Mouse (Mus musculus) C2C12 (cell line): ENCODE measurements around the gene Ccn5.

Source experiments
- CTCF ChIP-seq: IDR thresholded peaks from one replicate; pipeline ENCODE4 v1.5.1; 2011; ENCODE audit not compliant: control insufficient read depth, insufficient read depth, insufficient read length
- FOSL1 ChIP-seq: IDR thresholded peaks from one replicate; pipeline ENCODE4 v1.8.0; 2011; ENCODE audit warnings: mild to moderate bottlenecking, low read length; ENCODE audit not compliant: poor library complexity, insufficient read depth, severe bottlenecking
- MAX ChIP-seq: IDR thresholded peaks from one replicate; pipeline ENCODE4 v1.6.1; 2011; ENCODE audit warnings: mild to moderate bottlenecking, control low read depth
- MYOD1 ChIP-seq: IDR thresholded peaks from one replicate; pipeline ENCODE4 v1.6.1; 2011; ENCODE audit warnings: low read depth; ENCODE audit not compliant: control insufficient read depth, insufficient read length
- MYOG ChIP-seq: IDR thresholded peaks from one replicate; pipeline ENCODE4 v1.6.1; 2011; ENCODE audit not compliant: control insufficient read depth, insufficient read length; ENCODE audit errors: extremely low read depth
- USF1 ChIP-seq: IDR thresholded peaks from one replicate; pipeline ENCODE4 v1.6.1; 2011; ENCODE audit warnings: low read depth, mild to moderate bottlenecking, control low read depth, moderate library complexity

- TF ChIP-seq MYOD1 (no peak), CTCF (peak; percentile 95), MAX (no peak), MYOG (no peak), USF1 (no peak), FOSL1 (no peak)
These were observed 17.4 kb downstream of the Ccn5 start for GRCm38 (mm10) chr2:163838043-163838442.
